ENCODE assay signal across 8 mouse cellular contexts in genomic region chr8:71908309-71909261, GRCm38 (mm10). TPM values are rescaled to one million over a fixed set of nuclear protein-coding genes. Genes with fewer than 3 reads are reported as not detected.
DNase-seq lines count a peak whose midpoint lies in the region; ATAC-seq and TF ChIP-seq lines count a peak whose summit lies in the region.

Gene Zfp882, plus strand, starts transcription at chr8:71908608.
Gene Zfp617, plus strand, starts transcription at chr8:71908635.

- ATAC-seq in forebrain, embryonic 12.5 days (ENCODE audit: low FRiP score): peak; percentile 94
- ATAC-seq in heart, postnatal 0 days (ENCODE audit: insufficient read depth, low read depth): peak; percentile 95
- peak; percentile 89 for ATAC-seq in liver, embryonic 16.5 days (ENCODE audit: low read depth)
- peak; percentile 97 for ATAC-seq in neural tube, embryonic 14.5 days (ENCODE audit: low read depth)

- H3K4me2 ChIP-seq in forebrain, embryonic 12.5 days: peak within 1 kb of the TSS; percentile 58
- peak within 1 kb of the TSS; percentile 64 for H3K4me2 ChIP-seq in heart, postnatal 0 days (ENCODE audit: low read depth, low read length)
- H3K4me2 ChIP-seq in liver, embryonic 16.5 days (ENCODE audit: low read depth, low read length): peak within 1 kb of the TSS; percentile 57
- peak within 1 kb of the TSS; percentile 61 for H3K4me2 ChIP-seq in neural tube, embryonic 14.5 days (ENCODE audit: low read depth, low read length)

- H3K27me3 ChIP-seq in E14TG2a.4 (ENCODE audit: insufficient read depth, low read length): no peaks in the 10 kb centered on the region
- 0 out of 2 replicates have a peak, but pooled peaks cover 5% of the 10 kb centered on the region for H3K27me3 ChIP-seq in forebrain, embryonic 12.5 days
- no peaks in the 10 kb centered on the region for H3K27me3 ChIP-seq in heart, postnatal 0 days (ENCODE audit: control insufficient read depth, insufficient read depth, low read length)
- no peaks in the 10 kb centered on the region for H3K27me3 ChIP-seq in liver, embryonic 16.5 days (ENCODE audit: control insufficient read depth, insufficient read depth, low read depth, low read length)
- H3K27me3 ChIP-seq in neural tube, embryonic 14.5 days (ENCODE audit: control insufficient read depth, insufficient read depth, low read length): no peaks in the 10 kb centered on the region

- H3K4me3 ChIP-seq in E14TG2a.4 (replicated peaks; ENCODE audit: low read length): peak within 1 kb of the TSS; percentile 89
- H3K4me3 ChIP-seq in forebrain, embryonic 12.5 days (replicated peaks): peak within 1 kb of the TSS; percentile 62
- peak within 1 kb of the TSS; percentile 83 for H3K4me3 ChIP-seq in heart, postnatal 0 days (ENCODE audit: low read depth, low read length)
- peak within 1 kb of the TSS; percentile 80 for H3K4me3 ChIP-seq in liver, embryonic 16.5 days (ENCODE audit: low read depth, low read length)
- peak within 1 kb of the TSS; percentile 79 for H3K4me3 ChIP-seq in neural tube, embryonic 14.5 days (ENCODE audit: low read depth, low read length)

- H3K27ac ChIP-seq in forebrain, embryonic 12.5 days: peak within 1 kb of the TSS; percentile 97
- H3K27ac ChIP-seq in heart, postnatal 0 days (ENCODE audit: low read depth): peak within 1 kb of the TSS; percentile 95
- peak within 1 kb of the TSS; percentile 81 for H3K27ac ChIP-seq in liver, embryonic 16.5 days (ENCODE audit: low read length)
- peak within 1 kb of the TSS; percentile 99 for H3K27ac ChIP-seq in neural tube, embryonic 14.5 days (ENCODE audit: low read depth, low read length)

- H3K9ac ChIP-seq in forebrain, embryonic 12.5 days: peak within 1 kb of the TSS; percentile 75
- peak within 1 kb of the TSS; percentile 82 for H3K9ac ChIP-seq in heart, postnatal 0 days (replicated peaks; ENCODE audit: low read depth, low read length)
- peak within 1 kb of the TSS; percentile 84 for H3K9ac ChIP-seq in liver, embryonic 16.5 days (ENCODE audit: low read depth, low read length)
- peak within 1 kb of the TSS; percentile 92 for H3K9ac ChIP-seq in neural tube, embryonic 14.5 days (replicated peaks; ENCODE audit: low read depth, low read length)

- peak; percentile 75 for DNase-seq in c-Kit-positive CD71-positive TER-119-positive erythroid progenitor cells, embryonic 14.5 days (ENCODE audit: low spot score)
- DNase-seq in heart, postnatal 0 days (ENCODE audit: low spot score): peak; percentile 81
- DNase-seq in kidney, postnatal 4 days: peak; percentile 90 to 94
- DNase-seq in testis, postnatal 10 days (ENCODE audit: low spot score): peak; percentile 88

- WGBS in forebrain, embryonic 12.5 days: 5% methylated on average over 47 of the region's 47 CpGs
- 5% methylated on average over 47 of the region's 47 CpGs for WGBS in heart, postnatal 0 days
- 6% methylated on average over 47 of the region's 47 CpGs for WGBS in liver, embryonic 16.5 days (ENCODE audit: insufficient replicate concordance)
- WGBS in neural tube, embryonic 14.5 days: 5% methylated on average over 47 of the region's 47 CpGs

- TF ChIP-seq EP300 in heart, postnatal 0 days (IDR thresholded peaks at IDR 0.05; ENCODE audit: low read depth): no peak

- H3K36me3 ChIP-seq in E14TG2a.4 (ENCODE audit: insufficient read depth, low read length): peaks cover 2% of the 10 kb centered on the region; the same call in 1 of the 2 replicates
- peaks cover 3% of the 10 kb centered on the region for H3K36me3 ChIP-seq in forebrain, embryonic 12.5 days (replicated peaks)
- peaks cover under 1% of the 10 kb centered on the region; the same call in 1 of the 2 replicates for H3K36me3 ChIP-seq in heart, postnatal 0 days (replicated peaks; ENCODE audit: control insufficient read depth, insufficient read depth, low read length)
- H3K36me3 ChIP-seq in liver, embryonic 16.5 days (ENCODE audit: control insufficient read depth, insufficient read depth): no peaks in the 10 kb centered on the region
- no peaks in the 10 kb centered on the region for H3K36me3 ChIP-seq in neural tube, embryonic 14.5 days (ENCODE audit: control insufficient read depth, insufficient read depth, low read length)

- 0 out of 2 replicates have a peak, but pooled peaks cover 6% of the 10 kb centered on the region for H3K4me1 ChIP-seq in E14TG2a.4 (replicated peaks; ENCODE audit: low read depth, low read length)
- peaks cover 2% of the 10 kb centered on the region; the same call in 1 of the 2 replicates for H3K4me1 ChIP-seq in forebrain, embryonic 12.5 days
- 0 out of 2 replicates have a peak, but pooled peaks cover 4% of the 10 kb centered on the region for H3K4me1 ChIP-seq in heart, postnatal 0 days (ENCODE audit: control insufficient read depth, insufficient read depth)
- peaks cover 3% of the 10 kb centered on the region; the same call in 1 of the 2 replicates for H3K4me1 ChIP-seq in liver, embryonic 16.5 days (ENCODE audit: control insufficient read depth, low read depth, low read length)
- H3K4me1 ChIP-seq in neural tube, embryonic 14.5 days (ENCODE audit: control insufficient read depth, insufficient read depth, low read length): 0 out of 2 replicates have a peak, but pooled peaks cover 3% of the 10 kb centered on the region

- H3K9me3 ChIP-seq in E14TG2a.4 (ENCODE audit: low read length): peaks cover 35% of the 10 kb centered on the region
- no peaks in the 10 kb centered on the region for H3K9me3 ChIP-seq in forebrain, embryonic 12.5 days
- no peaks in the 10 kb centered on the region; the same call in 1 of the 2 replicates for H3K9me3 ChIP-seq in heart, postnatal 0 days (replicated peaks; ENCODE audit: control insufficient read depth, low read length)
- H3K9me3 ChIP-seq in liver, embryonic 16.5 days (replicated peaks; ENCODE audit: control insufficient read depth, low read length): no peaks in the 10 kb centered on the region
- 0 out of 2 replicates have a peak, but pooled peaks cover 2% of the 10 kb centered on the region for H3K9me3 ChIP-seq in neural tube, embryonic 14.5 days (ENCODE audit: control insufficient read depth, low read length)

- TF ChIP-seq CTCF in E14TG2a.4 (conservative IDR thresholded peaks at IDR 0.05; ENCODE audit: low read length): no peak
- peak; percentile 62 for TF ChIP-seq CTCF in heart, postnatal 0 days (IDR thresholded peaks at IDR 0.05; ENCODE audit: low read depth)

RNA-seq across cellular contexts. Expression of gene Zfp882, which starts in this region (rescaled TPM):
- 13.0 and 15.0 TPM in 2 replicates for polyA plus RNA-seq in forebrain, embryonic 12.5 days (2016; fragmentation: Nextera tagmentation; extraction: Ambion mirVana)
- 0.11 and 0.23 TPM in 2 replicates for total RNA-seq in heart, postnatal 0 days (2014; rRNA removed; ENCODE audit: low replicate concordance)
- polyA plus RNA-seq in heart, postnatal 0 days (2015; fragmentation: Nextera tagmentation; extraction: Ambion mirVana): 1.8 TPM in 2 replicates
- 0.63 and 0.77 TPM in 2 replicates for polyA plus RNA-seq in liver, embryonic 16.5 days (2015; fragmentation: Nextera tagmentation; extraction: Ambion mirVana)
- 15.4 and 19.7 TPM in 2 replicates for polyA plus RNA-seq in neural tube, embryonic 14.5 days (2014; fragmentation: Nextera tagmentation; extraction: Ambion mirVana)

RNA-seq across cellular contexts. Expression of gene Zfp617, which starts in this region (rescaled TPM):
- polyA plus RNA-seq in forebrain, embryonic 12.5 days (2016; fragmentation: Nextera tagmentation; extraction: Ambion mirVana): 35.8 and 37.8 TPM in 2 replicates
- total RNA-seq in heart, postnatal 0 days (2014; rRNA removed; ENCODE audit: low replicate concordance): 18.3 and 18.9 TPM in 2 replicates
- 20.2 and 21.9 TPM in 2 replicates for polyA plus RNA-seq in heart, postnatal 0 days (2015; fragmentation: Nextera tagmentation; extraction: Ambion mirVana)
- polyA plus RNA-seq in liver, embryonic 16.5 days (2015; fragmentation: Nextera tagmentation; extraction: Ambion mirVana): 7.6 and 8.6 TPM in 2 replicates
- polyA plus RNA-seq in neural tube, embryonic 14.5 days (2014; fragmentation: Nextera tagmentation; extraction: Ambion mirVana): 40.8 and 44.9 TPM in 2 replicates

Comparison
In these comparisons a context has a peak if more than half of its experiments do, and no peak if none do; other contexts are left out.
1. Peak in every context shown above with its lines: DNase-seq, ATAC-seq, H3K4me3 ChIP-seq and H3K27ac ChIP-seq.